Mouse (Mus musculus) intestine, postnatal 0 days (tissue): ENCODE measurements around the gene Nisch. TPM values are rescaled to one million over a fixed set of nuclear protein-coding genes. Genes with fewer than 3 reads are reported as not detected.

Experiments
- ATAC-seq: fragments of 200-750 bp; cut with Nextera tagmentation; 2 replicates; pipeline ENCODE4 v1.8.0; 2017; ENCODE audit warnings: mild to moderate bottlenecking, moderate TSS enrichment, moderate library complexity
- H3K27ac ChIP-seq: fragments of 300-500 bp; sonication (generic); 2 replicates; pipeline ENCODE4 v1.5.1; 2014; ENCODE audit warnings: mild to moderate bottlenecking, low read depth, low read length, moderate library complexity
- H3K27me3 ChIP-seq: fragments of 300-500 bp; sonication (generic); replicated peaks from 2 replicates; pipeline ENCODE4 v1.6.1; 2014; ENCODE audit warnings: low read length, mixed read lengths; ENCODE audit not compliant: control insufficient read depth, insufficient read depth
- H3K36me3 ChIP-seq: fragments of 300-500 bp; sonication (generic); 2 replicates; pipeline ENCODE4 v1.6.1; 2014; ENCODE audit warnings: mild to moderate bottlenecking, moderate library complexity; ENCODE audit not compliant: control insufficient read depth, insufficient read depth
- H3K4me1 ChIP-seq: fragments of 300-500 bp; sonication (generic); replicated peaks from 2 replicates; pipeline ENCODE4 v1.6.1; 2014; ENCODE audit warnings: antibody characterized with exemption, low read length, mixed read lengths; ENCODE audit not compliant: control insufficient read depth, insufficient read depth
- H3K4me2 ChIP-seq: fragments of 300-500 bp; sonication (generic); replicated peaks from 2 replicates; pipeline ENCODE4 v1.6.1; 2014; ENCODE audit warnings: low read depth, mild to moderate bottlenecking, moderate library complexity
- H3K4me3 ChIP-seq: fragments of 300-500 bp; sonication (generic); 2 replicates; pipeline ENCODE4 v1.5.1; 2014; ENCODE audit warnings: low read depth, low read length
- H3K9ac ChIP-seq: fragments of 300-500 bp; sonication (generic); 2 replicates; pipeline ENCODE4 v1.6.1; 2014; ENCODE audit warnings: mild to moderate bottlenecking, low read depth, low read length
- H3K9me3 ChIP-seq: fragments of 300-500 bp; sonication (generic); 2 replicates; pipeline ENCODE4 v1.6.1; 2016; ENCODE audit warnings: mixed run types; ENCODE audit not compliant: control insufficient read depth
- CTCF ChIP-seq: sonication (generic); IDR thresholded peaks from 2 replicates; pipeline ENCODE4 v1.5.1; 2016; ENCODE audit warnings: low read depth, mild to moderate bottlenecking, control low read depth, antibody characterized with exemption, moderate library complexity
- WGBS: fragments of 180-500 bp; shearing (Covaris S2); extraction: QIAGEN DNeasy Blood & Tissue Kit; methylation state at CpG from one replicate; pipeline ENCODE4 v1.1.7; 2014; 5-methylcytosine and 5-hydroxymethylcytosine counted together
- polyA plus RNA-seq: library from polyadenylated mRNA; unstranded; fragments of >200 nt; fragmentation: Nextera tagmentation; extraction: Ambion mirVana; gene quantifications from 2 replicates; pipeline ENCODE4 v1.2.1, GENCODE M21; 2015

Gene Nisch
- polyA plus RNA-seq, 1 experiment from 2014 or later = 74.1 TPM

DNA sequence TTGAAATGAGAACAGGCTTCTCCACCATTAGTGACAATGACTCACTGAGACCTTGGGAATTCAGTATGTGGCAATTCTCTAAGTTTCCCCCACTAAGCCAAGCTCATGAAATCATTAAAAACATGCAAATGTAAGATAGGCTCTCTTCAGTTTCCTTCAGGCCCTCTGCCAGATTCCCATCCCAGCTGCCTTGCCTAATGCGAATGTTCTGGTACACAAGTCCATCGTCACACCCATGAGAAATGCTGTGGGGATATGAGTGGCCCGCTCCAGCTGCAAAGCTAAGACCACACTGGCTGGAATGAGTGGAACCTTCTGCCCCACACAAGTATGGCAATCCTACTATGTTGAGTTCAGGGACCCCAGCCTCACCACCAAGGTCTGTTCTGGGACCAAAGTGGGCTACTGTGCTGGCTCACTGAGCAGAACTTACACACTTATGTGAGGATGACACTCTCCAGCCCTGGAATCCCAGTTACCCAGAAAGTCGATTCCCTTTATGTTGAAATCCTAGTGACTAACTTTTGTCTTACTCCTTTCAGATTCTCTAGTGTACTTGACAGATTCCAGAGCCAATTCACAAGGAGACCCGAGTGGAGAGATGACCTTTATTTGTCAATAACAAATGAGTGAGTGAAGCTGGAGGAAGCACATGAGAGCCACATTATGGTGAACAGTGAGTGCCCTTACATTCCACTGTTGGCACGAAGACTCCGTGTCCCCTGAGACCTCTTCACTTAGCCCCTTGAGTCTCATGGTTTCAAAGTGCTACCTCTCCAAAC is 20.5 kb upstream of the Nisch start:
- ATAC-seq = no peak
- WGBS = 81% methylated on average over 7 of the region's 7 CpGs
- Histone ChIP-seq H3K9me3 (no peaks in the 10 kb centered on the region), H3K4me2 (no peak overlapping the region), H3K9ac (no peak overlapping the region), H3K27ac (no peak overlapping the region), H3K4me1 (no peaks in the 10 kb centered on the region), H3K27me3 (no peaks in the 10 kb centered on the region), H3K4me3 (no peak overlapping the region), H3K36me3 (peaks cover 9% of the 10 kb centered on the region; the same call in 1 of the 2 replicates)
- no peak for TF ChIP-seq CTCF

DNA sequence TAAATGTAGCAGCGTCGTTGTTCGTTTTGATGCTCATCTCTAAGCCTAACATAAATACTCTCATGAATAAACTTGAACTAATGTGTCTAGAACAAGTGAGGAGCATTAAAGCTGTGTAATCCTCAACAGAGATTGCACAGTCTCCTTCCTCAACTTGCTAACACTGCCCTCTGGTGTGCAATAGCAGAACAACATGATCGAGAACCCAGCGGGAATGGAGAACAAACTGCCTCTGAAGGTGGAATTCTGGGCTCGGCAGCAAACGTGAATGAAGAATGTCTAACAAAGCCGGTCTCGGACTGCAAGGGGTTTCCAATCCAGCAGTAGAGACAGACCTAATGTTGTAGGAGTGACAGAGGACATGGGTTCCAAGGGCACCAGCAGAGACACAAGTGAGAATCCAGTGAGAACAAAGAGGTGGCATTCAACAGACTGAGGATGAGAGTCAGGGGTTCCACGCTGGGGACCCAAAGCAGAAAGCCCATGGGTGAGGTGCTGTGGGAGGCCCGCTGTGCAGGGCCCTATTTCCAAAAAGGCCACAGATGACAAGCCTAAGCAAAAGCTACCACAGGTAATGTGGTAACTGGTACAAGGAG is 17.3 kb upstream of the Nisch start:
- WGBS = 15% methylated on average over 11 of the region's 11 CpGs
- no peak for ATAC-seq
- Histone ChIP-seq H3K4me3 (no peak overlapping the region), H3K4me2 (no peak overlapping the region), H3K9ac (no peak overlapping the region), H3K27ac (no peak overlapping the region), H3K9me3 (no peaks in the 10 kb centered on the region), H3K36me3 (peaks cover 6% of the 10 kb centered on the region; the same call in 1 of the 2 replicates), H3K4me1 (no peaks in the 10 kb centered on the region), H3K27me3 (no peaks in the 10 kb centered on the region)
- peak; percentile 96 for TF ChIP-seq CTCF

DNA sequence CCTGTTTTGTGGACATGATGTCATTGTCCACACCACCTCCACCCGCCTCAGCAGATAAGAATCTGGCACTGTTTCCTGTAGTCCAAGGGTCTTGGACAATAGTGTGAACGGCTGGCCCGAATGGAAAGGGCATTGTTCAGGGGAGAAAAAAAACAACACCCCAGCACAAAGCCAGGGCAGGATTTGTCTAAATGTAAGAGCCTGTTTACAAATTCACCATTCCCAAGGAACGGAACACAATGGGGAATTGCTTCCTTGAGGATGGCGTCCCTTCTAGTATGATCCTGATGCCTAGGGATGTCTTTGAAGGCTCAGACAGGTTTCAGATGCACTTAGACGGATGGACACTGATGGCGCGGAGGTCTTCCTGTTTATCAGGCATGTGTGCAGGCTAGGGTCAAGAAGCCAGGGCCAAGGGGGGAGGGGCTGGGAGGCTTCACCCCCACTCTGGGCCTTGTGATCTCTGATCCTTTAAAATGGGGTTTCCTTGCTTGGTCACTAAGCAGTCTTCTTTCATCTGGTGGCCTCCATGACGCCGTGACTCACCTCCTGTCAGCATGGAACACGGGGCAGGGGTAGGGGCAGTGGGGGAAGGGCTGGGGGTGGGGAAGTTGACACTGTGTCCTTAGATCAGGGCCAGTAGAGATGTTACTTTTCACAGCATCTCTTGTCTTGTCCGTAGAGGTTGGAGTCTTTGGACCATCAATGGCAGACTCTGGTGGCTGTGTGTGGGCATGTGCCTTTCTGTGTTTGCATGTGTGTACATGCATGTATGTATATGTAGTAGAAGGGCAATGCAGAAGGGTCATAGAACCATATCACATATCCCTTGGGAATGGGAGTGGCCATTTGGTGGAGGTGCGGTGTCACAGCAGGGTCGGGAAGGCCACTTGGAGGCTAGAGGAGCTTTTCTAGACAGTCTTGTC is 16.6 kb upstream of the Nisch start:
- H3K9ac ChIP-seq = no peak overlapping the region
- H3K4me2 ChIP-seq = no peak overlapping the region
- no peak for TF ChIP-seq CTCF
- no peaks in the 10 kb centered on the region for H3K27me3 ChIP-seq
- 70% methylated on average over 14 of the region's 14 CpGs for WGBS
- no peak overlapping the region for H3K4me3 ChIP-seq
- H3K4me1 ChIP-seq = no peaks in the 10 kb centered on the region
- peak overlapping the region; percentile 21; the same call in 1 of the 2 replicates for H3K27ac ChIP-seq
- no peaks in the 10 kb centered on the region for H3K9me3 ChIP-seq
- peaks cover 6% of the 10 kb centered on the region; the same call in 1 of the 2 replicates for H3K36me3 ChIP-seq
- ATAC-seq = no peak

DNA sequence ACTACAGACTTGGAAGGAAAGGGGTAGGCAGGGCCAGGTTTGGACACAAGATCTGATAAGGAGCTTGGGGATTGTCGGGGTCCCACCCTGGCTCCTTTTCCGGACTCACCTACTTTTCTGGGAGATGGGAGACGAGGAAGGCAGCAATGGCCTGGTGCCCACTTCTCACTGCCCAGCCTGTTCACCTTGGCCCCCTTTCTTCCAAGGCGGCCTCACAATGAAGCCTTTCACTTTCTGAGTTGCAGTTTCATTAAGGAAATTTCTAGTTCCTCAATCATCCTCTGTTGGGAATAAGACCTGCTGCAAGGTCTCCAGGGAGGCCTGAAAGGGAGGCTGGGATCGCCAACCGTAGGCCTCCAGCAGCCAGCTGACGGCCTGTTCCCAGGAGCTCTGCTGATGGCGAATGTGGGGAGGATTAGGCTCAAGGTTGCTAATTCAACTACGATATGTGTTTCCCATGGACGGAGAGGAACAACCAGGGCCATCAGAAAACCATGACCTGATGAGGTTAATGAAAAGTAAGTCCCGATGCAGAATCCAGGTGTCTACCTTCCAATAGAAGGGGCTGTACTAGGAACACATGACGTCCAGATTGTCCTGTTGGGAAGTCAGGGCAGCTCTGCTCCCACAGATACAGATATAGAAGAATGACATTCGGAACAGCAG is 15.8 kb upstream of the Nisch start:
- no peak overlapping the region for H3K27ac ChIP-seq
- TF ChIP-seq CTCF = no peak

DNA sequence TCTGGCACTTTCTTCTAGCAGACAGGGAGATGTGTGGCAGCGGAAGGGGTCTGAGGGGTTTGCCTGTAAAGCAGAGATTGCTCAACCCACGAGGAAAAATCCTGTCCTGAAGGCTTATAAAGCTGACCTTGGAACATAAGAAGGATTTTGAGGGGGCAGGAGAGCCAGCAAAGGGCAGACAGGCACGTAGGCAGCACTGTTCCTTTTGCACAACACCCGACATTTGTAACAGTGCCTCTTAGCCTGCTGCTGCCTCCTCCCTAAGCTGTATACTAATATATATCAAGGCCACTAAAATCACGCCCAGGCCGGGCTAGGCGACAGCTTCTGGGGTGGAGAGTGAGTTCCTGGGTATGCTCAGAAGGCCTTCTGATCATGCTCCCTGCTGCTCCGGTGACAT is 13.7 kb upstream of the Nisch start:
- Histone ChIP-seq H3K4me2 (no peak overlapping the region), H3K36me3 (no peaks in the 10 kb centered on the region), H3K9me3 (no peaks in the 10 kb centered on the region), H3K27ac (no peak overlapping the region), H3K4me3 (no peak overlapping the region), H3K4me1 (no peaks in the 10 kb centered on the region), H3K9ac (no peak overlapping the region), H3K27me3 (no peaks in the 10 kb centered on the region)
- 60% methylated on average over 8 of the region's 8 CpGs for WGBS
- ATAC-seq = no peak
- no peak for TF ChIP-seq CTCF

More for the DNA sequence above, 15.8 kb upstream of the Nisch start:
- ATAC-seq = no peak
- peaks cover under 1% of the 10 kb centered on the region; the same call in 1 of the 2 replicates for H3K36me3 ChIP-seq
- H3K9me3 ChIP-seq = no peaks in the 10 kb centered on the region
- no peaks in the 10 kb centered on the region for H3K4me1 ChIP-seq
- H3K27me3 ChIP-seq = no peaks in the 10 kb centered on the region
- H3K4me2 ChIP-seq = no peak overlapping the region
- no peak overlapping the region for H3K9ac ChIP-seq
- WGBS = 77% methylated on average over 13 of the region's 13 CpGs
- no peak overlapping the region for H3K4me3 ChIP-seq
